Mouse (Mus musculus) midbrain, embryonic 10.5 days (tissue): ENCODE measurements around the gene Mast4. TPM values are rescaled to one million over a fixed set of nuclear protein-coding genes. Genes with fewer than 3 reads are reported as not detected.
"Not testable (repeated sequence)": the region's sequence is repeated elsewhere in the genome, so short reads cannot be mapped to it uniquely, and the experiment has no call there.

Source experiments
- DNase-seq: peaks from one replicate; pipeline ENCODE4 v3.0.0-alpha.2; 2017; ENCODE audit warnings: low spot score
- H3K27ac ChIP-seq: fragments of 300-500 bp; sonication (generic); replicated peaks from 2 replicates; pipeline ENCODE4 v1.5.1; 2016; ENCODE audit warnings: mild to moderate bottlenecking
- H3K27me3 ChIP-seq: fragments of 300-500 bp; sonication (generic); 2 replicates; pipeline ENCODE4 v1.6.1; 2016; ENCODE audit warnings: low read depth, mild to moderate bottlenecking; ENCODE audit not compliant: poor library complexity, severe bottlenecking
- H3K36me3 ChIP-seq: fragments of 300-500 bp; sonication (generic); 2 replicates; pipeline ENCODE4 v1.6.1; 2016; ENCODE audit warnings: mild to moderate bottlenecking, moderate library complexity
- H3K4me1 ChIP-seq: fragments of 300-500 bp; sonication (generic); 2 replicates; pipeline ENCODE4 v1.6.1; 2016
- H3K4me3 ChIP-seq: fragments of 300-500 bp; sonication (generic); 2 replicates; pipeline ENCODE4 v1.5.1; 2016; ENCODE audit warnings: mild to moderate bottlenecking, moderate library complexity
- H3K9me3 ChIP-seq: fragments of 300-500 bp; sonication (generic); replicated peaks from 2 replicates; pipeline ENCODE4 v1.6.1; 2016; ENCODE audit warnings: mild to moderate bottlenecking
- WGBS: fragments of 180-500 bp; shearing (Covaris S2); methylation state at CpG from one replicate; pipeline ENCODE4 v1.1.7; 2016; 5-methylcytosine and 5-hydroxymethylcytosine counted together
- polyA plus RNA-seq: library from polyadenylated mRNA; unstranded; fragments of >200 nt; fragmentation: Nextera tagmentation; extraction: Ambion mirVana; gene quantifications from 2 replicates; pipeline ENCODE4 v1.2.1, GENCODE M21; 2016

Mast4 gene
- polyA plus RNA-seq: 19.0 and 22.5 TPM in 2 replicates

DNA sequence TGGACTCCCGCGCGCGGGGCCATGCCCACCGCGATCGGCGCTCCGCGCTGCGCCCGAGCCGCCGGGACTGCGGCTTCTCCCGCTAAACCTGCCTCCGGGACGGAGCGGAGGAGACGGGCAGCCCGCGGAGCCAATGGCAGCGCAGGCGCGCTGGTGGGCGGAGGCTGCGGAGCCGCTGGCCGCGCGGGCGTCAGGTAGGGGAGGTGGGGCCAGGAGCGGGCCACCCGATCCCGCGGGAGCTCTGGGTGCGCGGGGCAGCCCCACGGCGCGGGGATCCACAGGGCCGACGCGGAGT lies at the start of gene Mast4:
Mast4 (minus strand) TSS at position 106 of the 295 bp plus-strand sequence.
- Histone ChIP-seq H3K36me3 (no peaks in the 10 kb centered on the region), H3K4me3 (peak within 1 kb of the TSS; percentile 79), H3K27me3 (peaks cover 66% of the 10 kb centered on the region), H3K4me1 (peaks cover 47% of the 10 kb centered on the region), H3K27ac (peak within 1 kb of the TSS; percentile 78), H3K9me3 (no peaks in the 10 kb centered on the region)
- under 1% methylated on average over 44 of the region's 44 CpGs for WGBS
- peak; percentile 88 for DNase-seq

GRCm38 (mm10) chr13:103374495-103374894 lies 40.2 kb upstream of the Mast4 start:
- H3K27me3 ChIP-seq: no peaks in the 10 kb centered on the region
- H3K4me1 ChIP-seq: no peaks in the 10 kb centered on the region
- no peaks in the 10 kb centered on the region for H3K36me3 ChIP-seq
- whole genome bisulfite sequencing: 64% methylated on average over 1 of the region's 1 CpGs
- no peak for DNase-seq
- H3K9me3 ChIP-seq: no peaks in the 10 kb centered on the region
- H3K4me3 ChIP-seq: no peak overlapping the region
- H3K27ac ChIP-seq: no peak overlapping the region

GRCm38 (mm10) chr13:103369194-103369593 lies 34.9 kb upstream of the Mast4 start:
- Histone ChIP-seq H3K4me3 (no peak overlapping the region), H3K9me3 (no peaks in the 10 kb centered on the region), H3K4me1 (peaks cover 4% of the 10 kb centered on the region; the same call in 1 of the 2 replicates), H3K36me3 (no peaks in the 10 kb centered on the region), H3K27me3 (no peaks in the 10 kb centered on the region), H3K27ac (no peak overlapping the region)
- no peak for DNase-seq
- WGBS: 83% methylated on average over 7 of the region's 7 CpGs

DNA sequence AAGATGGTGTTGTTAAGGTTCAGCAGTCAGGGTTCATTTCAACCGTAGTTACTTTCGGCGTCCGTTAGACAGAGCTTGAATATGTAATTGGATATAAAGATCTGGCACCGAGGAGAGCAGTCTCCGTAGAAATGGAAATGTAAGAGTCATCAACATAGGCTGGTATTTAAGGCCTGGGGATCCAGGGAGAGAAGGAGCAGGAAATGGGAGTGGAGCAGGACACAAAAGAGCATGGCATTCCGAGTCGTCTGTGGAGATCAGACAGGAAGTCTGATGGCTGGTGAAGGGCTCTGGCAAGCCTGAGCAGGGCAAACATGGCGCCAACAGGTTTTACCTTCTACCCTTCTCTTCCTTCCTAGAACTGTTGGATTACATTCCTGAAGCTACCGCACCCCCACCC lies 28.9 kb upstream of the Mast4 start:
- no peaks in the 10 kb centered on the region for H3K9me3 ChIP-seq
- H3K36me3 ChIP-seq: no peaks in the 10 kb centered on the region
- no peak for DNase-seq
- H3K4me3 ChIP-seq: no peak overlapping the region
- no peaks in the 10 kb centered on the region for H3K27me3 ChIP-seq
- H3K4me1 ChIP-seq: peaks cover 4% of the 10 kb centered on the region; the same call in 1 of the 2 replicates
- no peak overlapping the region for H3K27ac ChIP-seq
- 88% methylated on average over 10 of the region's 10 CpGs for WGBS

GRCm38 (mm10) chr13:103357415-103357814 lies 23.1 kb upstream of the Mast4 start:
- H3K27ac ChIP-seq, H3K9me3 ChIP-seq, H3K27me3 ChIP-seq, DNase-seq, H3K36me3 ChIP-seq, H3K4me1 ChIP-seq, H3K4me3 ChIP-seq: not testable (repeated sequence)
- 94% methylated on average over 16 of the region's 16 CpGs for WGBS

DNA sequence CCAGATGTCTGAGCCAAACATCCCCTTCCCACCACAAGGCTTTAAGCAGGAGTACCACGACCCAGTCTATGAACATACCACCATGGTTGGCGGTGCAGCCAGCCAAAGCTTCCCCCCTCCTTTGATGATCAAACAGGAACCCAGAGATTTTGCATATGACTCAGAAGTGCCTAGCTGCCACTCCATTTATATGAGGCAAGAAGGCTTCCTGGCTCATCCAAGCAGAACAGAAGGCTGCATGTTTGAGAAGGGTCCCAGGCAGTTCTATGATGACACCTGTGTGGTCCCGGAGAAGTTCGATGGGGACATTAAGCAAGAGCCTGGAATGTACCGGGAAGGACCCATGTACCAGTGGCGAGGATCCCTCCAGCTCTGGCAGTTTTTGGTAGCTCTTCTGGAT lies 22.6 kb upstream of the Mast4 start:
- H3K4me3 ChIP-seq, H3K4me1 ChIP-seq: not testable (repeated sequence)
- WGBS: 92% methylated on average over 6 of the region's 6 CpGs

GRCm38 (mm10) chr13:103354737-103355136 lies 20.4 kb upstream of the Mast4 start:
- Histone ChIP-seq H3K27ac (no peak overlapping the region), H3K27me3 (no peaks in the 10 kb centered on the region), H3K9me3 (no peaks in the 10 kb centered on the region), H3K36me3 (no peaks in the 10 kb centered on the region), H3K4me1 (no peaks in the 10 kb centered on the region), H3K4me3 (no peak overlapping the region)
- DNase-seq: no peak
- 78% methylated on average over 3 of the region's 3 CpGs for WGBS

More for the DNA sequence above, 22.6 kb upstream of the Mast4 start:
- not testable (repeated sequence) for H3K27ac ChIP-seq, H3K27me3 ChIP-seq, H3K9me3 ChIP-seq, DNase-seq, H3K36me3 ChIP-seq

GRCm38 (mm10) chr13:103344749-103345148 lies 10.5 kb upstream of the Mast4 start:
- Histone ChIP-seq H3K36me3 (no peaks in the 10 kb centered on the region), H3K27me3 (no peaks in the 10 kb centered on the region), H3K4me3 (no peak overlapping the region), H3K9me3 (no peaks in the 10 kb centered on the region), H3K4me1 (no peaks in the 10 kb centered on the region), H3K27ac (no peak overlapping the region)
- WGBS: 95% methylated on average over 8 of the region's 8 CpGs
- no peak for DNase-seq

DNA sequence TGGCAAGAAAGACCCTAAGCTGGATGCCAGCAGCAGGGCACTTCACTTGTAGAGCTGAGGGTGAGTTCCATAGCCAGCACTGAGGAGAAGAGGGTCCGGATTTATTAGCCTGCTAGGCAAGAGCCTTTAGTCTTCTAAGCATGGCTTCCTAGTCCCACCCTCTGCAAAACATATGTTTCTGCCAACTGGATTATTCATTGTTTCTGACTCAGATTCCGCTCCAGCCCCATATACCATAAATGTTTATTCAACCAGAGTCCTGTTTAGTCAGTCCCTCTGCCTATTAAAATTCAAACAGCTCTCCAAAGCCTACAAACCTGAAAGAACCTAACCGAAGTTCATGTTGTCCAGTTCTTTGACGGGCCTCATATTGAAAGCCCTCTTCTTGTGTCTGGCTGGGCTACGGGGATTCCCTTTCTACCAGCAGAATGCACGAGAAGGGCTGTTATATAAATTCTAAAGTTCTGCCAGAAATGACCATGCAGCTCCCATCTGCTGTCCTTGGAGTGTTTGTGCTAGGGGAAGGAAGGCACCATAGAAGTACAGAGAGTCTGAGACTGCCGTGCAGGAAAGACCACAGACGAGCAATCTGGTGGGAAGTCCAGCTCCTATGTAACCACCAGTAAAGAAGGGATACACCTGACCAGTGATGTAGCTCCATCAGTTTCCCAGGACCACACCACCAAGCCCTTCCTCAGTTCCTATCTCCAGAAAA lies 9.9 kb upstream of the Mast4 start:
- H3K27me3 ChIP-seq: no peaks in the 10 kb centered on the region
- no peak overlapping the region for H3K27ac ChIP-seq
- H3K9me3 ChIP-seq: no peaks in the 10 kb centered on the region
- H3K4me3 ChIP-seq: no peak overlapping the region
- H3K36me3 ChIP-seq: no peaks in the 10 kb centered on the region
- 92% methylated on average over 8 of the region's 8 CpGs for WGBS
- no peak for DNase-seq
- H3K4me1 ChIP-seq: no peaks in the 10 kb centered on the region

- H3K4me1 ChIP-seq: peaks cover 6% of the 10 kb centered on the region
- WGBS: 87% methylated on average over 4 of the region's 4 CpGs
- no peaks in the 10 kb centered on the region for H3K36me3 ChIP-seq
- H3K9me3 ChIP-seq: no peaks in the 10 kb centered on the region
- DNase-seq: no peak
- no peak overlapping the region for H3K4me3 ChIP-seq
- H3K27me3 ChIP-seq: peaks cover 8% of the 10 kb centered on the region
- H3K27ac ChIP-seq: no peak overlapping the region
Measured at GRCm38 (mm10) chr13:103341031-103341430, 6.7 kb upstream of the Mast4 start.

- no peak overlapping the region for H3K27ac ChIP-seq
- peaks cover 29% of the 10 kb centered on the region for H3K27me3 ChIP-seq
- no peaks in the 10 kb centered on the region for H3K9me3 ChIP-seq
- H3K36me3 ChIP-seq: no peaks in the 10 kb centered on the region
- peaks cover 28% of the 10 kb centered on the region for H3K4me1 ChIP-seq
- no peak for DNase-seq
- H3K4me3 ChIP-seq: no peak overlapping the region
- WGBS: 86% methylated on average over 2 of the region's 2 CpGs
Measured at GRCm38 (mm10) chr13:103338616-103339015, 4.3 kb upstream of the Mast4 start.

DNA sequence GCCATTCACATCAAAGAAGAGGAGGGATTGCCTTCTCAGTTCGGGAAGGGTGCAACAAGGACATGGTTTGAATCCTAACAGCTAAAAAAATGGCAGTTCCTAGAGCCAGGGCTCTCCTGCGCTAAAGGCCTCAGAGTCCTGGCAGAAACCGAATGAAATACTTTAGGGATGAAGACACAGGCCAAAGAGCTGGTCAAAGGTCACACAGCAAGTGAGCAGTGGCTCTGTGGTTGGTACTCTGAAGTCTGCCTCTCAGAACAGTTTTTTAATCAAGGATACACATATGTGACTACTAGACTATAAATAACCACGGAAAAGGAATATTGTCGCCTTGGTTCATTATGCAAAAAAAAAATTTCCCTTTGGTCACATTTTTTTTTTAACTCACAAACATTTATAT lies 1.9 kb upstream of the Mast4 start:
- Histone ChIP-seq H3K27ac (no peak overlapping the region), H3K9me3 (no peaks in the 10 kb centered on the region), H3K4me3 (no peak overlapping the region), H3K36me3 (no peaks in the 10 kb centered on the region), H3K27me3 (peaks cover 53% of the 10 kb centered on the region), H3K4me1 (peaks cover 47% of the 10 kb centered on the region)
- WGBS: 9% methylated on average over 5 of the region's 5 CpGs
- DNase-seq: no peak

DNA sequence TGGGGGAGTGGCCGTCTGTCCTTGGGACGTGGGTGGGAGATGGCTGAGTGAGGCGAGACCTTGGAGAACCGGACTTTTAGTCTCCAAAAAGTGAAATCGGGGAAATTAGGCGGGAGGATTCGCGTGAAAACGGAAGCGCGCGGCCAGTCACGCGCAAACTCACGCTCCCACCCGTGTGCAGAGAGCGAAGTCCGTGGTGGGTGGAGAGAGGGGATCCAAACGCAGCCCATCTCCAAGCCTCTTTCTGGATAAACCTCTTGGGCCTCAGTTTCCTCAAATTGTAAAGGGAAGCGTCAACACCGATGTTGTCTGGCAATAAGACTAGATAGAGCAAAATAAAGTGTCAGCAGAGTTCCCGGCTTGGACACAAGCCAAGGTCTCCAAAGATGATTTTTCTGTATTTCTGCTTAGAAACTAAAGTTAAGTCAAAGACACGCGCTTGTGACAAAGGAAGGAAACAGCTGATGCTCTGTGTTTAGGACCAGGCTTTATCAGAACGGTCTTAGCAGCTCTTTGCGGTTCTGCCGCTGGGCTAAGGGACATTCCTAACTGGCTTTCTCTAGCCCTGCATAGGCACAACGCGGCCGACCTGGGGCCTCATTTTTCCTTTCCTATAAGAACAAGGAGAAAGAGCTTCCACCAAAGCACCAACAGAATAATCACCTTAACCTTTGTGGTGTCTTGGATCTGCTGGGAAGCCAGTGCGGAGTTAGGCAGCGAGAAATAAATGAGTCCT lies 594 bp upstream of the Mast4 start:
- Histone ChIP-seq H3K36me3 (no peaks in the 10 kb centered on the region), H3K27me3 (peaks cover 66% of the 10 kb centered on the region), H3K4me1 (peaks cover 47% of the 10 kb centered on the region), H3K9me3 (no peaks in the 10 kb centered on the region), H3K27ac (peak overlapping the region; percentile 78), H3K4me3 (peak overlapping the region; percentile 79)
- under 1% methylated on average over 32 of the region's 32 CpGs for WGBS
- peak; percentile 39 for DNase-seq
